Mouse (Mus musculus) heart, adult 2 months (tissue): ENCODE data around the gene Naa16.

Source experiments
- CTCF ChIP-seq: fragments of 200-600 bp; IDR thresholded peaks from 2 replicates; pipeline ENCODE4 v1.8.1; 2022; ENCODE audit warnings: antibody characterized with exemption, mild to moderate bottlenecking, moderate library complexity
- POLR2A ChIP-seq: fragments of 200-500 bp; IDR thresholded peaks from 2 replicates; pipeline ENCODE4 v1.6.1; 2011; ENCODE audit warnings: mild to moderate bottlenecking, low read depth, low read length, control low read depth; ENCODE audit not compliant: insufficient read depth

- TF ChIP-seq POLR2A (no peak), CTCF (no peak)
Observed at GRCm38 (mm10) chr14:79331936-79332335, 58.6 kb downstream of the Naa16 start.
